Mouse (Mus musculus) testis, adult 2 months (tissue): ENCODE results near the gene Zfp462.

ENCODE experiments used
- CTCF ChIP-seq: fragments of 200-500 bp; IDR thresholded peaks from 2 replicates; pipeline ENCODE4 v1.5.1; 2012; ENCODE audit warnings: low read depth, mild to moderate bottlenecking, inconsistent platforms, low read length, moderate library complexity; ENCODE audit not compliant: control insufficient read depth, insufficient read depth, insufficient replicate concordance
- POLR2A ChIP-seq: fragments of 200-500 bp; IDR thresholded peaks from 2 replicates; pipeline ENCODE4 v1.6.1; 2012; ENCODE audit warnings: low read depth, mild to moderate bottlenecking, inconsistent platforms, low read length, moderate library complexity; ENCODE audit not compliant: control insufficient read depth

- TF ChIP-seq POLR2A (no peak), CTCF (no peak)
These were observed 87.6 kb downstream of the Zfp462 start for GRCm38 (mm10) chr4:55032317-55032930.
